Mouse (Mus musculus) forebrain, embryonic 15.5 days (tissue): Measurements from ENCODE around the gene Shb. TPM values are rescaled to one million over a fixed set of nuclear protein-coding genes. Genes with fewer than 3 reads are reported as not detected.

Experiments
- ATAC-seq: fragments of 200-750 bp; cut with Nextera tagmentation; replicated peaks from 2 replicates; pipeline ENCODE4 v1.8.0; 2017; ENCODE audit warnings: mild to moderate bottlenecking, moderate TSS enrichment, moderate library complexity
- H3K27ac ChIP-seq: fragments of 300-500 bp; sonication (generic); replicated peaks from 2 replicates; pipeline ENCODE4 v1.5.1; 2015; ENCODE audit warnings: mild to moderate bottlenecking, inconsistent platforms
- H3K27me3 ChIP-seq: fragments of 300-500 bp; sonication (generic); 2 replicates; pipeline ENCODE4 v1.6.1; 2015; ENCODE audit warnings: inconsistent platforms
- H3K36me3 ChIP-seq: fragments of 300-500 bp; sonication (generic); 2 replicates; pipeline ENCODE4 v1.6.1; 2015; ENCODE audit warnings: mild to moderate bottlenecking, inconsistent platforms
- H3K4me1 ChIP-seq: fragments of 300-500 bp; sonication (generic); 2 replicates; pipeline ENCODE4 v1.6.1; 2015; ENCODE audit warnings: inconsistent platforms
- H3K4me2 ChIP-seq: fragments of 300-500 bp; sonication (generic); replicated peaks from 2 replicates; pipeline ENCODE4 v1.6.1; 2015; ENCODE audit warnings: mild to moderate bottlenecking, inconsistent platforms
- H3K4me3 ChIP-seq: fragments of 300-500 bp; sonication (generic); 2 replicates; pipeline ENCODE4 v1.5.1; 2015; ENCODE audit warnings: mild to moderate bottlenecking, inconsistent platforms
- H3K9ac ChIP-seq: fragments of 300-500 bp; sonication (generic); replicated peaks from 2 replicates; pipeline ENCODE4 v1.6.1; 2015; ENCODE audit warnings: mild to moderate bottlenecking, inconsistent platforms
- H3K9me3 ChIP-seq: fragments of 300-500 bp; sonication (generic); 2 replicates; pipeline ENCODE4 v1.6.1; 2016; ENCODE audit warnings: inconsistent platforms
- WGBS: fragments of 180-500 bp; shearing (Covaris S2); methylation state at CpG from one replicate; pipeline ENCODE4 v1.1.7; 2015; ENCODE audit warnings: mixed read lengths; 5-methylcytosine and 5-hydroxymethylcytosine counted together
- polyA plus RNA-seq: library from polyadenylated mRNA; unstranded; fragments of >200 nt; fragmentation: Nextera tagmentation; extraction: Ambion mirVana; gene quantifications from 2 replicates; pipeline ENCODE4 v1.2.1, GENCODE M21; 2015

Shb gene
- polyA plus RNA-seq, 1 experiment from 2014 or later, result 13.1 TPM

GRCm38 (mm10) chr4:45455001-45455400, 77.3 kb downstream of the Shb start:
- Histone ChIP-seq H3K4me1 (peaks cover 30% of the 10 kb centered on the region), H3K4me2 (no peak overlapping the region), H3K9ac (no peak overlapping the region), H3K27ac (no peak overlapping the region), H3K4me3 (no peak overlapping the region), H3K36me3 (no peaks in the 10 kb centered on the region), H3K27me3 (no peaks in the 10 kb centered on the region), H3K9me3 (no peaks in the 10 kb centered on the region)
- whole genome bisulfite sequencing, result 95% methylated on average over 4 of the region's 4 CpGs
- no peak for ATAC-seq

- Histone ChIP-seq H3K9ac (no peak overlapping the region), H3K4me2 (no peak overlapping the region), H3K9me3 (no peaks in the 10 kb centered on the region), H3K27ac (no peak overlapping the region), H3K4me1 (peaks cover 46% of the 10 kb centered on the region), H3K27me3 (no peaks in the 10 kb centered on the region), H3K36me3 (no peaks in the 10 kb centered on the region), H3K4me3 (no peak overlapping the region)
- WGBS, result 66% methylated on average over 3 of the region's 3 CpGs
- ATAC-seq, result no peak
These were observed 78.9 kb downstream of the Shb start for GRCm38 (mm10) chr4:45453271-45453851.

- peaks cover 47% of the 10 kb centered on the region for H3K4me1 ChIP-seq
- H3K9ac ChIP-seq, result no peak overlapping the region
- H3K27ac ChIP-seq, result no peak overlapping the region
- no peak overlapping the region for H3K4me3 ChIP-seq
- H3K9me3 ChIP-seq, result no peaks in the 10 kb centered on the region
- H3K36me3 ChIP-seq, result no peaks in the 10 kb centered on the region
- H3K4me2 ChIP-seq, result no peak overlapping the region
- 80% methylated on average over 7 of the region's 7 CpGs for WGBS
- H3K27me3 ChIP-seq, result no peaks in the 10 kb centered on the region
- ATAC-seq, result no peak
These were observed 79.6 kb downstream of the Shb start for GRCm38 (mm10) chr4:45452569-45453111.

GRCm38 (mm10) chr4:45449012-45449411, 83.3 kb downstream of the Shb start:
- H3K4me2 ChIP-seq, result no peak overlapping the region; the same call in 1 of the 2 replicates
- no peak for ATAC-seq
- no peaks in the 10 kb centered on the region for H3K9me3 ChIP-seq
- H3K4me3 ChIP-seq, result no peak overlapping the region
- H3K27me3 ChIP-seq, result no peaks in the 10 kb centered on the region
- peak overlapping the region; percentile 31; the same call in 1 of the 2 replicates for H3K27ac ChIP-seq
- H3K4me1 ChIP-seq, result peaks cover 44% of the 10 kb centered on the region
- WGBS, result 18% methylated on average over 5 of the region's 5 CpGs
- H3K36me3 ChIP-seq, result peaks cover 25% of the 10 kb centered on the region
- H3K9ac ChIP-seq, result no peak overlapping the region

- Histone ChIP-seq H3K27me3 (no peaks in the 10 kb centered on the region), H3K27ac (no peak overlapping the region; the same call in 1 of the 2 replicates), H3K4me3 (no peak overlapping the region), H3K36me3 (peaks cover 25% of the 10 kb centered on the region), H3K4me2 (no peak overlapping the region), H3K9me3 (no peaks in the 10 kb centered on the region), H3K9ac (no peak overlapping the region), H3K4me1 (peaks cover 39% of the 10 kb centered on the region)
- no peak for ATAC-seq
- WGBS, result 83% methylated on average over 7 of the region's 7 CpGs
These were observed 83.8 kb downstream of the Shb start for GRCm38 (mm10) chr4:45448481-45448880.

GRCm38 (mm10) chr4:45447196-45447595, 85.1 kb downstream of the Shb start:
- H3K27me3 ChIP-seq, result no peaks in the 10 kb centered on the region

GRCm38 (mm10) chr4:45445235-45445634, 87.0 kb downstream of the Shb start:
- no peak overlapping the region for H3K4me3 ChIP-seq
- H3K4me1 ChIP-seq, result peaks cover 22% of the 10 kb centered on the region
- H3K27ac ChIP-seq, result no peak overlapping the region
- H3K4me2 ChIP-seq, result no peak overlapping the region
- H3K9ac ChIP-seq, result no peak overlapping the region
- ATAC-seq, result no peak
- H3K9me3 ChIP-seq, result no peaks in the 10 kb centered on the region
- 70% methylated on average over 3 of the region's 3 CpGs for WGBS
- peaks cover 28% of the 10 kb centered on the region for H3K36me3 ChIP-seq
- no peaks in the 10 kb centered on the region for H3K27me3 ChIP-seq

More at GRCm38 (mm10) chr4:45447196-45447595, 85.1 kb downstream of the Shb start:
- no peak overlapping the region for H3K27ac ChIP-seq
- H3K9me3 ChIP-seq, result no peaks in the 10 kb centered on the region
- WGBS, result 96% methylated on average over 5 of the region's 5 CpGs
- ATAC-seq, result no peak
- peaks cover 25% of the 10 kb centered on the region for H3K36me3 ChIP-seq
- peaks cover 30% of the 10 kb centered on the region for H3K4me1 ChIP-seq
- H3K4me3 ChIP-seq, result no peak overlapping the region
- no peak overlapping the region for H3K9ac ChIP-seq
- no peak overlapping the region for H3K4me2 ChIP-seq

- no peak overlapping the region for H3K4me2 ChIP-seq
- H3K36me3 ChIP-seq, result peaks cover 33% of the 10 kb centered on the region
- H3K4me1 ChIP-seq, result peaks cover 17% of the 10 kb centered on the region
- H3K9me3 ChIP-seq, result no peaks in the 10 kb centered on the region
- H3K4me3 ChIP-seq, result no peak overlapping the region
- H3K27ac ChIP-seq, result no peak overlapping the region
- WGBS, result 80% methylated on average over 4 of the region's 4 CpGs
- H3K9ac ChIP-seq, result no peak overlapping the region
- ATAC-seq, result no peak
- no peaks in the 10 kb centered on the region for H3K27me3 ChIP-seq
These were observed 87.5 kb downstream of the Shb start for GRCm38 (mm10) chr4:45444813-45445212.

GRCm38 (mm10) chr4:45443652-45444051, 88.6 kb downstream of the Shb start:
- peaks cover 6% of the 10 kb centered on the region for H3K4me1 ChIP-seq
- no peaks in the 10 kb centered on the region for H3K27me3 ChIP-seq
- no peak overlapping the region for H3K4me3 ChIP-seq
- no peak for ATAC-seq
- H3K9ac ChIP-seq, result no peak overlapping the region
- H3K4me2 ChIP-seq, result no peak overlapping the region
- H3K9me3 ChIP-seq, result no peaks in the 10 kb centered on the region
- no peak overlapping the region for H3K27ac ChIP-seq
- WGBS, result 89% methylated on average over 7 of the region's 7 CpGs
- H3K36me3 ChIP-seq, result peaks cover 33% of the 10 kb centered on the region

GRCm38 (mm10) chr4:45442237-45442636, 90.0 kb downstream of the Shb start:
- WGBS, result 70% methylated on average over 3 of the region's 3 CpGs
- ATAC-seq, result no peak
- Histone ChIP-seq H3K4me2 (no peak overlapping the region), H3K36me3 (peaks cover 29% of the 10 kb centered on the region), H3K9me3 (no peaks in the 10 kb centered on the region), H3K27ac (no peak overlapping the region), H3K27me3 (no peaks in the 10 kb centered on the region), H3K4me1 (peaks cover 7% of the 10 kb centered on the region), H3K4me3 (no peak overlapping the region), H3K9ac (no peak overlapping the region)

- no peak overlapping the region for H3K4me2 ChIP-seq
- H3K36me3 ChIP-seq, result peaks cover 25% of the 10 kb centered on the region
- no peaks in the 10 kb centered on the region for H3K9me3 ChIP-seq
- peaks cover 12% of the 10 kb centered on the region for H3K4me1 ChIP-seq
- H3K27me3 ChIP-seq, result no peaks in the 10 kb centered on the region
- H3K27ac ChIP-seq, result no peak overlapping the region
- no peak overlapping the region for H3K9ac ChIP-seq
- ATAC-seq, result no peak
- no peak overlapping the region for H3K4me3 ChIP-seq
- 54% methylated on average over 1 of the region's 1 CpGs for WGBS
These were observed 90.5 kb downstream of the Shb start for GRCm38 (mm10) chr4:45441778-45442177.

- Histone ChIP-seq H3K36me3 (0 out of 2 replicates have a peak, but pooled peaks cover 8% of the 10 kb centered on the region), H3K4me3 (no peak overlapping the region), H3K9ac (no peak overlapping the region), H3K27ac (no peak overlapping the region), H3K9me3 (no peaks in the 10 kb centered on the region), H3K4me2 (no peak overlapping the region), H3K4me1 (peaks cover 34% of the 10 kb centered on the region), H3K27me3 (no peaks in the 10 kb centered on the region)
- 62% methylated on average over 5 of the region's 5 CpGs for WGBS
- ATAC-seq, result no peak
These were observed 93.0 kb downstream of the Shb start for GRCm38 (mm10) chr4:45439281-45439680.

GRCm38 (mm10) chr4:45437010-45437409, 95.3 kb downstream of the Shb start:
- no peak; the same call in 1 of the 2 replicates for ATAC-seq
- Histone ChIP-seq H3K4me1 (peaks cover 49% of the 10 kb centered on the region), H3K27ac (peak overlapping the region; percentile 45), H3K9me3 (no peaks in the 10 kb centered on the region), H3K4me3 (no peak overlapping the region), H3K27me3 (no peaks in the 10 kb centered on the region), H3K4me2 (no peak overlapping the region), H3K9ac (no peak overlapping the region), H3K36me3 (0 out of 2 replicates have a peak, but pooled peaks cover 8% of the 10 kb centered on the region)
- 51% methylated on average over 3 of the region's 3 CpGs for WGBS
